Mouse (Mus musculus): ENCODE measurements around the gene Fgd2. TPM values are rescaled to one million over a fixed set of nuclear protein-coding genes. Genes with fewer than 3 reads are reported as not detected.

Gene Fgd2
- total and polyA plus RNA-seq, 2 experiments from 2014 or later = 14.1 to 17.3 TPM

- no peak for TF ChIP-seq CTCF (IDR thresholded peaks at IDR 0.05; ENCODE audit: low read depth)
- no peak overlapping the region for H3K4me2 ChIP-seq (ENCODE audit: low read depth)
- no peak for DNase-seq
- no peaks in the 10 kb centered on the region for H3K36me3 ChIP-seq (ENCODE audit: insufficient read depth)
- H3K27me3 ChIP-seq (ENCODE audit: insufficient read depth, low read length) = no peaks in the 10 kb centered on the region
- WGBS = 41% methylated on average over 2 of the region's 2 CpGs
- no peaks in the 10 kb centered on the region for H3K4me1 ChIP-seq (ENCODE audit: insufficient read depth)
- no peak overlapping the region for H3K27ac ChIP-seq (ENCODE audit: low read depth, low read length)
- no peak overlapping the region for H3K4me3 ChIP-seq (ENCODE audit: low read depth, low read length)
- H3K9me3 ChIP-seq (ENCODE audit: low read length) = no peaks in the 10 kb centered on the region
- no peak for ATAC-seq
- no peak overlapping the region for H3K9ac ChIP-seq
Measured at GRCm38 (mm10) chr17:29428826-29429225, 68.1 kb downstream of the Fgd2 start.

Other genes starting within 250 kb of the Fgd2 start
- not detected in 2 replicates for gene Rab44, start 246.8 kb upstream of the Fgd2 start, total RNA-seq (2014; rRNA removed)
- gene Rab44, start 246.8 kb upstream of the Fgd2 start, polyA plus RNA-seq (2015; fragmentation: Nextera tagmentation; extraction: Ambion mirVana) = 0.13 TPM in 1 of 2 replicates, not detected in the other
- gene Cpne5, start 122.7 kb upstream of the Fgd2 start, total RNA-seq (2014; rRNA removed) = 46.2 and 60.0 TPM in 2 replicates
- gene Cpne5, start 122.7 kb upstream of the Fgd2 start, polyA plus RNA-seq (2015; fragmentation: Nextera tagmentation; extraction: Ambion mirVana) = 48.6 and 61.6 TPM in 2 replicates
- gene Ppil1, start 96.7 kb upstream of the Fgd2 start, total RNA-seq (2014; rRNA removed) = 67.8 and 79.7 TPM in 2 replicates
- gene Ppil1, start 96.7 kb upstream of the Fgd2 start, polyA plus RNA-seq (2015; fragmentation: Nextera tagmentation; extraction: Ambion mirVana) = 103 and 106 TPM in 2 replicates
- 121 and 128 TPM in 2 replicates for gene BC004004, start 92.1 kb upstream of the Fgd2 start, total RNA-seq (2014; rRNA removed)
- 153 and 174 TPM in 2 replicates for gene BC004004, start 92.1 kb upstream of the Fgd2 start, polyA plus RNA-seq (2015; fragmentation: Nextera tagmentation; extraction: Ambion mirVana)
- 3.5 and 5.7 TPM in 2 replicates for gene Pi16, start 43.2 kb upstream of the Fgd2 start, total RNA-seq (2014; rRNA removed)
- gene Pi16, start 43.2 kb upstream of the Fgd2 start, polyA plus RNA-seq (2015; fragmentation: Nextera tagmentation; extraction: Ambion mirVana) = 1.7 and 2.0 TPM in 2 replicates
- gene Mtch1, start 13.0 kb upstream of the Fgd2 start, total RNA-seq (2014; rRNA removed) = 556 and 595 TPM in 2 replicates
- gene Mtch1, start 13.0 kb upstream of the Fgd2 start, polyA plus RNA-seq (2015; fragmentation: Nextera tagmentation; extraction: Ambion mirVana) = 459 and 504 TPM in 2 replicates
- 8.7 and 14.6 TPM in 2 replicates for gene Pim1, start 129.8 kb downstream of the Fgd2 start, total RNA-seq (2014; rRNA removed)
- 10.3 and 12.0 TPM in 2 replicates for gene Pim1, start 129.8 kb downstream of the Fgd2 start, polyA plus RNA-seq (2015; fragmentation: Nextera tagmentation; extraction: Ambion mirVana)
- not detected in 2 replicates for gene Gm17657, start 188.7 kb downstream of the Fgd2 start, total RNA-seq (2014; rRNA removed)
- gene Gm17657, start 188.7 kb downstream of the Fgd2 start, polyA plus RNA-seq (2015; fragmentation: Nextera tagmentation; extraction: Ambion mirVana) = not detected in 2 replicates
- 35.5 and 38.8 TPM in 2 replicates for gene Tbc1d22b, start 188.9 kb downstream of the Fgd2 start, total RNA-seq (2014; rRNA removed)
- gene Tbc1d22b, start 188.9 kb downstream of the Fgd2 start, polyA plus RNA-seq (2015; fragmentation: Nextera tagmentation; extraction: Ambion mirVana) = 22.4 and 29.3 TPM in 2 replicates
- not detected in 2 replicates for gene Tmem217, start 191.5 kb downstream of the Fgd2 start, total RNA-seq (2014; rRNA removed)
- gene Tmem217, start 191.5 kb downstream of the Fgd2 start, polyA plus RNA-seq (2015; fragmentation: Nextera tagmentation; extraction: Ambion mirVana) = 0.16 and 0.74 TPM in 2 replicates

Data from forebrain, postnatal 0 days (tissue).